Mouse (Mus musculus) small intestine, adult 2 months (tissue): ENCODE measurements at regions not wholly inside any gene's neighbourhood (a gene's known extent, or its start where the extent isn't known, plus 50 kb on each side); places are given as distances from the start of the nearest gene placed in this dataset.

Experiments used
- H3K27ac ChIP-seq: fragments of 200-500 bp; 2 replicates; pipeline ENCODE4 v1.5.1; 2012; ENCODE audit warnings: low read depth, low read length, control low read depth, inconsistent platforms; ENCODE audit not compliant: insufficient read depth
- H3K27me3 ChIP-seq: fragments of 200-500 bp; 2 replicates; pipeline ENCODE4 v1.6.1; 2012; ENCODE audit warnings: mild to moderate bottlenecking, moderate library complexity, low read length, inconsistent platforms; ENCODE audit not compliant: control insufficient read depth, insufficient read depth
- H3K36me3 ChIP-seq: fragments of 200-500 bp; 2 replicates; pipeline ENCODE4 v1.6.1; 2012; ENCODE audit warnings: mild to moderate bottlenecking, low read length, control low read depth, inconsistent platforms; ENCODE audit not compliant: control insufficient read depth, insufficient read depth
- H3K4me1 ChIP-seq: fragments of 200-500 bp; 2 replicates; pipeline ENCODE4 v1.6.1; 2012; ENCODE audit warnings: low read length, inconsistent platforms, mixed read lengths; ENCODE audit not compliant: control insufficient read depth, insufficient read depth, insufficient read length
- H3K4me3 ChIP-seq: fragments of 200-500 bp; 2 replicates; pipeline ENCODE4 v1.5.1; 2012; ENCODE audit warnings: low read depth, mild to moderate bottlenecking, control low read depth, inconsistent platforms, low read length, moderate library complexity
- CTCF ChIP-seq: fragments of 200-500 bp; IDR thresholded peaks from 2 replicates; pipeline ENCODE4 v1.5.1; 2012; ENCODE audit warnings: low read depth, mild to moderate bottlenecking, control low read depth, inconsistent platforms, low read length, moderate library complexity, mixed read lengths; ENCODE audit not compliant: insufficient replicate concordance, insufficient read length; ENCODE audit errors: extremely low read depth
- POLR2A ChIP-seq: fragments of 200-500 bp; IDR thresholded peaks from 2 replicates; pipeline ENCODE4 v1.6.1; 2012; ENCODE audit warnings: low read depth, mild to moderate bottlenecking, control low read depth, inconsistent platforms, low read length, moderate library complexity
- WGBS: fragments of 180-500 bp; shearing (Covaris S2); methylation state at CpG from one replicate; pipeline ENCODE4 v1.1.7; 2018; 5-methylcytosine and 5-hydroxymethylcytosine counted together

DNA sequence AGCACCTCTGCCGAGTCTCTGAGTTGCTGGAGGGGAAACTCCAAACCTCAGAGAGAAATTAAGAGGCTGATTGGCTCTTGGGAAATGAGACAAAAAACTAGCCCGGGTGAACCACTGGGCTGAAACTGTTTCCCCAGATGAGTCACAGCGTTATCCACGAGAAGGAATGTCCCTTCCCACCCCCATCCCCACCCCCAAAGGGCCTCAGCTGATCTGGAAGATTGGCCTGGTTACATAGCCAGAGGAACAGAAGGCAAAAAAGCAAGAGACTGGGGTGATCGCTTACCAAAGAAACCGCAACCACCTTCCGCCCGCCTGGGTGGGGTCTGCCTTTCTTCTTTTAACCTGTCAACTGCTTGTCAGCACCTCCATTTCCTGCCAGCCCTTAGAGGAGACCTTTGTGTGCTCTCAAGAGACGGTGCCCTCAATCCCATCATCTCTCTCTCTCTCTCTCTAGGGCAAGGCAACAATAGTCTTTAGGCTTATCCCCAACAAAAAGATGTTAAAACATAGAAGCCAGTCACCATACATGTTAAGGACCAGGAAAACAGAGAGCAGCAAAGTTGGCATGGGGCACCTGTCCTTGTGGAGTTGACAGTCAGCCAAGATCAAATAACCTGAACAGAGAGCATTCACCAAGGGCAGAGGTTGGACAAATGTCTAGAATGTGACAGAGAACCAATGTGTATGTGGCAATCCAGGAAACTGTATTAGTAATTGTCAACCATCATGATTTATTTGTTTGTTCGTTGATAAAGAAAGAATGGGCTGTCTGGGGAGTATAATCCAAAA lies 244.4 kb downstream of the Rplp1 start:
- Histone ChIP-seq H3K27ac (peak overlapping the region; percentile 78), H3K4me3 (no peak overlapping the region), H3K4me1 (peaks cover 44% of the 10 kb centered on the region), H3K27me3 (no peaks in the 10 kb centered on the region), H3K36me3 (no peaks in the 10 kb centered on the region)
- 9% methylated on average over 10 of the region's 10 CpGs for WGBS
- no peak for TF ChIP-seq CTCF
- no peak for TF ChIP-seq POLR2A

DNA sequence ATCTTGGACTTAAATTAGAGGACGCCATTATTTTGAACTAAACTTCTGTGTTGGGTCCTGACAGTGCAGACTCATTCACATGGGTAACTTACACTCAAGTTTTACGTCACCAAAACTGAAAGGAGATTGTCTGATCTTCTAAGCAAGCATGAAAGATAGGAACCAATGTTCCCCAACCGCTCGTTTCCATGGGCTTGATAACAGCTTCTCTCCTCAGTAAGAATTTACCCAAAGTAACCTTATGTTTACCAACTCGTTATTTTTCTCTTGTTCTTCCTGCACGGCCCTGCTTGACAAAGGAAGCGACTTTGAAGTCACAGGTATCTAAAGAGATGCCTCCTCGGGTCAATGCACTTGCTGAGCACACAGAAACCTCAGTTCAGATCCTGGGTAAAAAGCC lies 245.6 kb downstream of the Rplp1 start:
- Histone ChIP-seq H3K4me3 (no peak overlapping the region), H3K4me1 (peaks cover 40% of the 10 kb centered on the region), H3K27ac (0 out of 2 replicates have a peak overlapping the region, but pooled peaks have one; percentile 19), H3K36me3 (no peaks in the 10 kb centered on the region), H3K27me3 (no peaks in the 10 kb centered on the region)
- no peak for TF ChIP-seq CTCF
- no peak for TF ChIP-seq POLR2A
- WGBS: 68% methylated on average over 8 of the region's 8 CpGs

DNA sequence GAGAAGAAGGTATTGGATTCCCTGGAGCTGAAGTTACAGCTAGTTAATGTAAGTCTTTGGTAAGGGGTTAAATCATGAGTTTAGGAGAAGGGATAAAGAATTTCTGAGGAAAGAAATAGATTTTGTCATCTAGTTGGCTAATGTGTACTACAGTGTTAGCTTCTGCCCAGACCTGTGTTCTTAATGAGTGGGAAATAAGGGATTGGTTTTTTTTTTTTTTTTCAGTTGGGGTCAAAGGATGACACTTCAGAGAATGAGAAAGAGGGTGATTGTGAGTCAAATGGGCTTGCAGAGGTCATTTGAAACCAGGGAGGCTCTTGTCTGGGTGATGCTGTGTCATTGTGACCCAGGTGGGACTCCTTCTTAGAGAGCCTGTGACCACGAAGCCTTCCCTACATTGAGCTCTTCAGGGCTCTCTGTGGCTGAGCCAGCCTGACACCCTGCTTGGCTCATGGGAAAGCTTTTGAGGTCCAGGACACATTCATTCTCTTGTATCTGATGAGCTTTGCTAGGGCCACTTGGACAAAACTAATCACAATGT lies 246.1 kb downstream of the Rplp1 start:
- Histone ChIP-seq H3K4me3 (no peak overlapping the region), H3K27me3 (no peaks in the 10 kb centered on the region), H3K27ac (no peak overlapping the region), H3K36me3 (no peaks in the 10 kb centered on the region), H3K4me1 (peaks cover 37% of the 10 kb centered on the region; the same call in 1 of the 2 replicates)
- TF ChIP-seq CTCF (no peak), POLR2A (no peak)
- WGBS: 89% methylated on average over 1 of the region's 1 CpGs

DNA sequence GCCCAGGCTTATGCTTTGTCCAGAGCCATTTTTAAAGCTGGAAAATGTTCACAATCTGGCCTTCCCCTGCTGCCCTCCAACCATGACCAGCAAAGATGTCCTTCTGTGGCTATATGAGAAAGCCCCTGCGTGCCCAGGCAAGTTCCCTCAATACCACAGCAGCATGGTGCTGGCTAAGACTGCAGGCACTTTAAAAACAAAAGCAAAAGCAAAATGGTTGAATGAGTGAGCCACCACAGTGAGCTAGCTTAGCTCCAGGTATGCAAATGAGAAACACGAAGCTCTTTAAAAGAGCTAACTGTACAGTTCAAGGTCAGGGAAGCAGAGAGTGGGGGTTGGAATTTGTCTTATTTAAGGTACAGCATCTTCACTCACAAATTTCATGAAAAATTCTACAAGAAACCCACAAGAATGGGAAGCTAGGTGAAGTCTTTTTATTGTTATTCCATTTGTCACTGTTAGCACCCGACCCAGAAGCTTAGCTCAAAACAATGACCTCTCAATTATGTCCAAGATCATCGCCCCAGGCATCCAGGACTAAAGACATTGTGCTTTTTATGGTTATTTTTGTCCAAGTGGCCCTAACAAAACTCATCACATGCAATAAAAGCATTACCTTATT lies 246.8 kb downstream of the Rplp1 start:
- 81% methylated on average over 4 of the region's 4 CpGs for WGBS
- Histone ChIP-seq H3K27me3 (no peaks in the 10 kb centered on the region), H3K4me1 (peaks cover 32% of the 10 kb centered on the region; the same call in 1 of the 2 replicates)

DNA sequence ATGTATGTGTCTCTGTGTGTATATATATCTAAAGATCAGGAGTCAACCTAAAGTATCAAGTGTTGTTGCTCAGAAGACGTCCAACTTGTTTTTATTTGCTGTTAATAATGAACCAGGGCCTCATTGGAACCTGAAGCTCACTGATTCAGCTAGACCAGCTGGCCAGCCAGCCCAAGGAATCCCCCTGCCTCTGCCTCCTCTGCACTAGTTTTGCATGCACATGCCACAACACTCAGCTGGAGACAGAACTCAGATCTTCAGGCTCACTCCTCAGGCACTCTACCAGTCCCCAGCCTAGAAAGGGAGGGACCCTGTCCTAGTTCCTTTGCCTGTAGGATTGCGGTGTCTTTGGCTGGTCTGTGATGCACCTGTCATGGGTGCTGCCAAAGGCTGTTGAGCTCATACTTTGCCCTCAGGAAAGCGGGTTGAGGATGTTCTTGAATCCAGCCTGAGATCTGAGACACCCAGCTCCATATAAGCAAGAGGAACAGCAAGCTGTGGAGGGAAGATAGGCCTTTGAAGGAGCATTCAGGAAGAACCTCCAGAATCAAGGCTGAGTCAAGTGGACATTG lies 247.5 kb downstream of the Rplp1 start:
- no peak overlapping the region for H3K4me3 ChIP-seq
- peaks cover 32% of the 10 kb centered on the region; the same call in 1 of the 2 replicates for H3K4me1 ChIP-seq
- TF ChIP-seq POLR2A (no peak), CTCF (no peak)
- no peaks in the 10 kb centered on the region for H3K27me3 ChIP-seq
- no peaks in the 10 kb centered on the region for H3K36me3 ChIP-seq
- H3K27ac ChIP-seq: no peak overlapping the region
- WGBS: 72% methylated on average over 3 of the region's 3 CpGs

More for the DNA sequence above, 246.8 kb downstream of the Rplp1 start:
- H3K4me3 ChIP-seq: no peak overlapping the region
- H3K27ac ChIP-seq: no peak overlapping the region
- TF ChIP-seq POLR2A: no peak
- no peak for TF ChIP-seq CTCF
- H3K36me3 ChIP-seq: no peaks in the 10 kb centered on the region

DNA sequence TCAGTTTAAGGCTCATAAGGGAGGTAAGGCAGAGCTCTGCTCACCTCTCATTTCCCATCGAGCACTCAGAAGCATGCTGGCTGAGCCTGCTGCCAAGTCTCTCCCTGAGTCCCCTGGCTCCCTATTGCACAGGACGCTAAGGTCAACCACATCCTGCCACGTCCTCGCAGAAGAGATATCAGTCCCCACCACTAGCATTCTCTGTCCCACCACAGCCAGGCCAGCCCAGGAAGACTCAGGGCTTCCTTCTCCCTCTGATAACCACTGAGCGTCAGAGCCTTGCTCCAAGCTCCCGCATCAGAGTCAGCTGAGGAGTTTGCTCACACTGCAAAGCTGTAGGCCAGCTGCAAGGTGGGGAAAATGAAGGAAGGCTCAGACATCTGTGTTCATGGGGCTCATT lies 248.2 kb downstream of the Rplp1 start:
- WGBS: 63% methylated on average over 6 of the region's 6 CpGs
- Histone ChIP-seq H3K4me3 (no peak overlapping the region), H3K27ac (no peak overlapping the region), H3K27me3 (no peaks in the 10 kb centered on the region), H3K36me3 (no peaks in the 10 kb centered on the region), H3K4me1 (peaks cover 31% of the 10 kb centered on the region; the same call in 1 of the 2 replicates)
- TF ChIP-seq POLR2A: no peak
- TF ChIP-seq CTCF: no peak

DNA sequence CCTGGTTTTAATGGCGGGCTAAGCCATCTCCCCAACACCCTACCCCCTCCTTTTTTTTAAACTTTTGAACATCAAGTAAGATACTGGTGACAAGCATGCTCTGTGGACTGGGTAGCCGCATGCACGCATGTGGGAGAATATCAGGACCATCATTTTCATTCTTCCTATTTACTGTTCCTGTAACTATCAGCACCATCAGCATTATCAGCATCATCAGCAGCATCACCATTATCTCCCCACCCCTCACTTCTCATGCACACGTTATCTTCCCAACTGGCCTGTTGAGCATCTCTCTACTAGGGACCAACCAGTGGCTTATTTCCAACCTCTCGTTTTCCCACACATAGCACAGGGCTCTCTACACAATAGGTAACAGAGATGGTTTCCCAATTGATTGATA lies 249.1 kb downstream of the Rplp1 start:
- no peak overlapping the region for H3K4me3 ChIP-seq
- WGBS: 91% methylated on average over 5 of the region's 5 CpGs

More for the DNA sequence above, 249.1 kb downstream of the Rplp1 start:
- Histone ChIP-seq H3K27ac (no peak overlapping the region), H3K36me3 (no peaks in the 10 kb centered on the region), H3K4me1 (peaks cover 23% of the 10 kb centered on the region; the same call in 1 of the 2 replicates), H3K27me3 (no peaks in the 10 kb centered on the region)
- TF ChIP-seq POLR2A (no peak), CTCF (no peak)
